Mouse (Mus musculus) gastrocnemius, postnatal 25 days (tissue): ENCODE measurements around the gene Ak3. TPM values are rescaled to one million over a fixed set of nuclear protein-coding genes. Genes with fewer than 3 reads are reported as not detected.
"Not testable (repeated sequence)": the region's sequence is repeated elsewhere in the genome, so short reads cannot be mapped to it uniquely, and the experiment has no call there.

Experiments used
- DNase-seq: peaks from one replicate; pipeline ENCODE4 v3.0.0; 2022
- total RNA-seq, 2 experiments: library from RNA; stranded (reverse); gene quantifications; 1 replicate in 1 of 2; 2 replicates in 1 of 2; pipeline ENCODE4 v1.2.3; 2021

Gene Ak3
- total RNA-seq, 2 experiments from 2014 or later = 53.8 to 55.3 TPM

DNA sequence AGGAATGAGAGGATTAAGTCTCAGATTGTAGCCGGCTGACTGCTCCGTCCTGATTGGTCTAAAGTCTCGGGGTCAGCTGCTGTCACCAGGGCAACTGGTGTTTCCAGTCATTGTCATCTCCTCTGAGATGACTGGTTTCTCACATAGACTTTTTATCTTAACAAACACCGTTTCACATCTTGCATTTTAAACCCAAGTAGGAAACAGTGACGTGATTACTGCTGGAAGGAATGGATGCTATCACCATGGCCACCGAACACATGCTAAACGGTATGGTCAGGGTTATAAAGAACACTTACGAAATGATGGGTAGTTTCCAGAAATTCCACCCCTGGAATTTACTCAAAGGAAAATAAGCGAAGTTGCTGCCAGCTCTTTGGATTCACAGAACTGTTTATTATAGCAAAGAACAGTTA is 3.4 kb downstream of the Ak3 start:
- no peak for DNase-seq

DNA sequence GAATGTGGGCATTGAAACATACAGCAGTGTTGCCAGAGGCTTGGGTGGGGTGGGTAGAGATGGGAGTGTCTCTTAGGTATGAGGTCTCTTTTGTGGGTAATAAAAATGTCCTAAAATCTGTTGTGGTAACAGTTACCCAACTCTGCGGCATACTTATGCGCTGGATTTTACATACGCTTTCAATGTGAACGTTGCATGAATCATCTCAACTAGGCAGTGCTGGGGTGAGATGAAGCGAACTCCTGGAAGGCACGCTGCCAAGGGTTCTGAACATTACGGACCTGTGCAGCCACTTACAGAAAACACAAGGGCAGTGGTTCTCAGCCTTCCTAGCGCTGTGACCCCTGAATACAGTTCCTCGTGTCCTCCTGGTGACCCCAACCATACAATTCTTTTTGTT is 5.1 kb downstream of the Ak3 start:
- DNase-seq = no peak

DNA sequence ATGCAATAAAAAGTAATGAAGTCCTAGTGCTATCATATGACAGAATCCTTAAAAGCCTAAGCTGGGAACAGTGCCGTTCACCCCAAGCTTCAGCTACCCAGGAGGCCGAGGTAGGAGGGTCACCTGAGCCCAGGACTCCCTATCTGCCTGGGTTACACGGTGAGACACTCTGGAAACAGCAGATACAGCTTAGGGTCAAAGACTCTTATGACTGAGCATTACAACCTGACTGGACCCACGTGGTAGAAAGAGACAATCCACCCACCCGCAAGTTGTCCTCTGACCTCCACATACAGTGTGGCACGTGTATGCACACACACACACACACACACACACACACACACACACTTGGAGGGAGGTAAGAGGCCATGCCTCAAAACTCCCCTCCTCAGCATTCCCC is 5.6 kb downstream of the Ak3 start:
- DNase-seq = no peak

DNA sequence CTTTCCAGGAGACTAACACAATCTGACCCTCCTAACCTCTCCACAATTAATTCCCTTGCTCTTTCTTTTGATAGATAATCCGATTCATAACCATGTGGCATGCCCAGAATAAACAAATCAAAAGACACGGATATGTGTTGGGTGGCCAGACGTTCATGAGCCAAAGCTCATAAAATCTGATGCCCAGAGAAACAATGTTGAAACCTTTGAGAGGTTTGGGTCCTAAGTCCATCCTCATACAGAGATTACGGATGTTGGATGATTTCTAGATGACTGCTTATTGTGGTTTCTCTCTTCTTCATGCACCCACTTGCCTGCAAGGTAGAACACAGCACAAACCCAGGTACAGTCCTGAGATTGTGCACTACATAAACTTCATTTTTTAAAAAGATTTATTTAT is 7.6 kb downstream of the Ak3 start:
- no peak for DNase-seq

DNA sequence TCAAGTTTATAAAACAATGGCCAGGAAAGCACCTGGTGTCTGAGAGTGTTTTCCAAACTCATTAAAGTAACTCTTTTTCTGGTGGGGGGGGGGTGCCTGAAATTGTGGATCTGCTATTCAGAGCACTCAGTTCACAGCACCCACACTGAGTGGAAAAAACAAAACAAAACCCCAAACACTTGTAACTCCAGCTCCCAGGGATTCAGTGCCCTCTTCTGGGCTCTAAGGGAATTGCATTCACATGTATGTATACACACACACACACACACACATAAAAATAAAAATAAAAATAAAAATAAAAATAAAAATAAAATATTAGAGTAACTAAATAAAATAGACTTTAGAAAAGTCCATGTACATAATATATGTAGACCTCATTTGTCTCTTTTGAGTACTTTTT is 8.4 kb downstream of the Ak3 start:
- no peak for DNase-seq

DNA sequence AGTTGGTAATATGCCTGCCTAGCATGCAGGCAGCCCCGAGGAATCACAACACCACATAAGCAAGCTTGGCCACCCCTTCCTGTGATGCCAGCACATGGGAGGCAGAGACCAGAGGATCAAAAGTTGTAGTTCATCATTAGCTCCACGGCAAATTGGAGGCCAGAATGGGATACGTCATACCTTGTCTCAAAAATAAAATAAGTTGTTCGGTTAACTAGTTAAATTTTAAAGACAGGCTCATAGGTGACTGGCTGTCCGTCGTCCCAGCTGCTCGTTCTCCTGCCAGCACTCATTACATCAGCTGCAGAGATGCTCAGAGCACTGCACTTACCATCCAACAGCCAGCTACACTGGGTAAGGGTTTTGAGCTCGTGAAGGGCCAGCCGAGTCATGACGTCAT is 10.2 kb downstream of the Ak3 start:
- DNase-seq = no peak

DNA sequence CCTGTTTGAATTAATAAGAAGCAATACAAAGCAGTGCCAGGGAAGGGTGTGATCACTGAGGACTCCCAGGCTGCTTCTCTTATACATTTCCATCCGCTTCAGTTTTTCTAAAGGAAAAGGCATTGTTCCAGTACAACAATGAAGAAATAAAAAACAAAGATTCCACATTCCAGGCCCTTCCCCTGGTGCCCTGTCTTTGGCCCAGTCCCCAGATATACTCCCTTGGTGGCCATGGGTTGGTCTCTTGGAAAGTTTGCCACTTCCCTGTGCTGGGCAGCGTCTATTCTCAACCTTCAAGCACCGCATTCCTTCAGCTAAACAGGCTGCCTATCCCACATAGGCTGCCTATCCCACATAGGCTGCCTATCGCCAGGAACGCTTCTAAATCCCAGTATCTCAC is 10.7 kb downstream of the Ak3 start:
- no peak for DNase-seq

DNA sequence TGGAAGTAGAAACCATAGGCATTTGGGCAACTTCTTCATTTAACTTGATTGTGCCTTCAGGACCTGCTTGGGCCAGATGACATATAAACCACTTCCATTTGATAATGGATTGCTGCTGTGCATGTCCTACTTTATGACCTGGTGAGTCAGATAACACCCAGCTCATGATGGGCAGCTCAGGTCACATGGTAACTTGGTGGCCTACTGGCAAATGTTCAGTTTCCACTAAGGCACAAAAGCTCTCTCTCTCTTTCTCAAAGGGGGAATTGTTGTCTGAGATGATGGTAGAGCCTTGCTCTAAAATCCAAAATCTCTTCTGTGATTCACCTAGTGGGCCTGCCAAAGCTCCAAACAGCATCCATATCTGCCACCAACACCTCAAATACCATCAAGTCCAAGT is 15.1 kb downstream of the Ak3 start:
- DNase-seq = no peak

DNA sequence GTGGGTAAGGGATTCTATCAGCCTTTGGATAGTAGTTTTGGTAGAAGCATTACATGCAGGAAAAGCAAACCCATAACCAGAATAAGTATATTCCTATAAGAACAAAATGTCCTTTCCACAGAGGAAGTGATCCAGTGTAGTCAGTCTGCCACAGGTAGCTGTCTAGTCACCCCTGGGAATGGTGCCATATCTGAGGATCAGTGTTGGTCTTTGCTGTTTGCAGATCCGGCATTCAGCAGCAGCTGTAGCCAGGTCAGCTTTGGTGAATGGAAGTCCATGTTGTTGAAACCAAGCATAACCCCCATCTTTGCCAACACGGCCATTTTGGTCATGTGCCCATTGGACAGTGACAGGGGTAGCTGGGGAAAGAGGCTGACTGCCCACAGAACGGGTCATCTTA is 16.0 kb downstream of the Ak3 start:
- DNase-seq = no peak

DNA sequence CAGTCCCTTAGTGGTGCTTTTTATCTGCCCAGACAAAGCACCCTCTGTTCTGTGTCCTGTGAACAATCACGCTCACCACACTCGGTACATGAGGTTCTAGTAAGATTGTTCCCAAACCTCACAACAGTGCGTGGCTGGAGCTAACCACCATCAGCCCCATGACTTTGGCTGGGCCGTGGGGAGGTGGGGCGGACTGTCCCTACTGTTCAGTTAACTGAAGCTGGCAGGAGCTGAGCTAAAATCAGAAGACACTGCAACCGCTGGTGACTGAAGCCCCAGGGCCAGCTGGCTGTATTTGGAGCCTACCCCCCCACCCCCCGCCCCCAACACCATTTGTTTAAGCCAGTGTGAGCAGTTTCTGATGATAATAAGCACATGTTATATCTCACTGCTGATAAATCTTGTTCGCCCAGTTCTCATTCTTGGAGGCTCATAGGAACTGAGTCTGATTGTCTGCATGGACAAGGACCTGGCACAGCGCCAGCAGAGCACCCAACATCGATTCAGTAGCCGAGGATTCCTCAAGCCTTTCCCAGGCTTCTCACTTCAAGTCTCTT is 23.3 kb downstream of the Ak3 start:
- no peak for DNase-seq

DNA sequence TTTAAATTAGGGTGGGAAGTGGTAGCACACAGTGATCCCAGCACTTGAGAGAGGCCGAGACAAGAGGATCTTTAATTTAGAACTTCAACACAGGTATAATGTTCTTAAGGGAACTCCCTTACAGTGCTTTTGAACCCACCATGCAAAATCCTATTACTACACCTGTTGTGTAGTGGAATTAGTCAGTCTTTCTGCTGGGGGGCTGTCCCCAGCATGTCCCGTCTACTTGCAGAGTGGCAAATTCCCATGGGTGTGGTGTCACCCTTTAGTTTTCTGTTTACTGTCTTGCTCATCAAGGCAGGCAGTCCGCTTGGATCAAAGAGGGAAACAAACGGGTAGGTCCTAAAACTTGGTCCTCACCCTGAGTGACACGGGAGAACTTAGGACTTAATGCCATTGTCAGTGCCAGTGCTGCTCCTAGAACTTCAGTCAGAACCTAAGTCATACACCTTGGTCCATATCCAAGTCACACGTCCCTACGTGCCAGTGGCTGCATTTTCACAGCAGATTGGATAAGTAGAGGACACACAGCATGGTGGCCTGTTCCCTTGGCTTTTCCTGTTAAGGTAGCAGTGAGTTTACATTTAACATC is 25.9 kb downstream of the Ak3 start:
- no peak for DNase-seq

DNA sequence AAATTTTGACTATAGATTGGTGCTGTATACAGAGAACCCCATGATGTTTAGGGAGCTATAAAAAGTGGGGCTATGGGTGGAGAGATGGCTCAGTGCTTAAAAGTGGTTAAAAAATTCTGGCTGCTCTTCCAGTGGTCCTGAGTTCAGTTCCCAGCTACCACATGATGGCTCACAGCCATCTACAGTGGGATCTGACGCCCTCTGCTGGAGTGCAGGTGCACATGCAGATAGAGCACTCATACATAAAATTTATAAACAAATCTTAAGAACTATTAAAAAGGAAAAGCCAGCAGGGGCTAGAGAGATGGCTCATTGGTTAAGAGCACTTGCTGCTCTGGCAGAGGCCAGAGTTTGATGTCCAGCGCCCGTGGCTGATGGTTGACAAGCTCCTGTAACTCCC is 28.1 kb downstream of the Ak3 start:
- no peak for DNase-seq

DNA sequence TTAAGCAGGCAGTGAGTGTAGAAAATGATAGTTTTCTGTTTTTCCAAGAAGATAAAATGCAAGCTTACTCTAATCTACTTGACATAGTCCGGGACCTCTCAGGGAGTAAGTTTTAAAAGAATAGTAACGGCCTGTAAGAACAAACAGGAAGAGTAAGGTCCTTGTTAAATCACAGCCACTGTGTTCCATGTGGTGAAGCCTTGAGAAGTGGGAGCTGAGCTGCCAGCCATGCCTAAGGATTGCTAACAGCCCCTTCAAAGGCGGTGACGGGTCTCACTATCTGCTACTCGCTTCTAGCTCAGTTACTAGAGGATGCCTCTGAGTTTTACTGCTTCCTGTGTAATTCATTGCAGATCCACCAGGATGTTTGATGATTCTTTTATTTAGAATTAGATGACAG is 31.0 kb downstream of the Ak3 start:
- DNase-seq = no peak

DNA sequence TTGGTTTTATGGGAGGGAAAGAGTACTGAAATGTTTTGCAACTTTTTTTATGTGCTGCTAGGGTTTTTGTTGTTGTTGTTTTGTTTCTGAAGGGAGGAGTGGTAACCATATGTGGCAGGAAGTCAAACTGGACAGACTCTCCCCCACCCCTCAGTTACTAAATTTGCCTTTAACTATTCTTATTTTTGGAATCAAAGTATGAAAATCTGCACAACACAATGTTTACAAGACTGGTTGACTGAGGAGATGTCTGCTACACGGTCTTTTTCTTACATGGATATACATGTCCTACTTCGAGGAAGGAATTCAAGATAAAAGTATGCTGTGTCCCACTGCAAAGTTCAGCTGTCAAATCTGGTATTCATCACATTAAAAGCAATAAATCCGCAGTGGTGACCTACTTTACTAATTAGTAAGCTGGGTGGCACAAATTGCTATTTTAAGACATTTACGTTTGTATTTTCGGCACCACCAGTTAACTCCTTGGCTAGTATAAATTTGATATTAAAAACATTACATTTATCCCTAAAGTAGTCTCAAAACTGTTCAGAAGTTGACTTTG is 31.5 kb downstream of the Ak3 start:
- no peak for DNase-seq

DNA sequence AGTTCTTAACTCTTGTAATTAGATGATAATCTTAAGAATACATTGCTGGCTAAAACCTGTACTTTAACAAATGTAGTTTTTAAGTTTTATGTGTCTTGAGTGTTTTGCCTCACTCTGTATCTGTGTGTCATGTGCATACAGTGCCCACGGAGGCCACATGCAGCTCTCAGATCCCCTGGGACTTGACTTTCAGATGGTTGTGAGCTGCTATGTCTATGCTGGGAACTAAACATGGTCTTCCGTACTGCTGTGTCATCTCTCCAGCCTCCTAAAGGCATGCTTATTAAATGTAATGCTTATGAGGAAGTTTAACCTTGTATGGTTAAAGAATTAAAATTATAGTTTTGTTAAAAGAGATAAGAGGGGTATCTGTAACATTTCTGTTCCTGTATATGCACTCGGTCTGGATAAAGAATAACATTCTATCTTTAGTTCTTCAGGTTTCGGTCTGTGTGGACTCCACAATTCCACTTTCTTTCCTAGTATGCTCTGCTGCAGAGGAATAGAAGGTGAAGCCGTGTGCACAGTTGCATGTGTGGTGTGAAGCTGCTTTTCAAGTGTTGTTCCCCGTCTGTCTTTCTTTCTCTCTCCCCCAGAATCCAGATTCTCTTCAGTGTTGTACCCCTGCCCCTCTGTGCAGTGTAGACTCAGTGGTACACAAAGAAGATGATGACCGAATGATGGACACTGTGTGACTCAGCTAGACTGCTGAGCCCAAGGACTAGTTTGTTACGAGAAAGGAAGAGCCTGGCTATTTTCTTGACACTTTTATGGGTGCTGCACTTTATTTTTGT is 32.2 kb downstream of the Ak3 start:
- DNase-seq = no peak

DNA sequence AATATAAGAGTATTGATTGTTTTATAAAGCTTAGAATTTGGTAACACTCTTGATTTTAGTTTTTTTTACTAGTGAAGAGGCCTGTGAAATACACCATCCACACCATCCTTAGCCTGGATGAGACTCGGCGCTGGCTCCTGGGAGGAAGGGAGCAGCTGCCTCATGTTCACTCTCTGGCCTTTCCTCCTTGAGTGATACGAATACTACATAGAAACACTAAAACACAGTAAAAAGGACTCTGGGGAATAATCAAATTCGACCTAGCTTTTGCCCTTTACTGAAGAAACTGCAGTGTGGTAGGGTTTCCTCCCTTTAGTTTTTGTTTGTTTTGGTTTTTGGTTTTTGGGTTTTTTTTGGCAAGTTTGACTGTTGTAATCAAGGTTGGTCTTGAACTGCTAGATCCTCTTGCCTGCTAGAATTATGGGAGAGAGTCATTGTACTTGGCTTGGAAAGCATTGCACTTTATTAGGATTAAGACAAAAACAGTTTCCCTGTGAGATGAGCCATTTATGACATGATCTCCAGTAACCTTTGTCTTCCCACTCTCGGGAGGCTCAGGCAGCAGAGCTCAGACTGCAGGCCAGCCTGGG is 33.2 kb downstream of the Ak3 start:
- DNase-seq = no peak

DNA sequence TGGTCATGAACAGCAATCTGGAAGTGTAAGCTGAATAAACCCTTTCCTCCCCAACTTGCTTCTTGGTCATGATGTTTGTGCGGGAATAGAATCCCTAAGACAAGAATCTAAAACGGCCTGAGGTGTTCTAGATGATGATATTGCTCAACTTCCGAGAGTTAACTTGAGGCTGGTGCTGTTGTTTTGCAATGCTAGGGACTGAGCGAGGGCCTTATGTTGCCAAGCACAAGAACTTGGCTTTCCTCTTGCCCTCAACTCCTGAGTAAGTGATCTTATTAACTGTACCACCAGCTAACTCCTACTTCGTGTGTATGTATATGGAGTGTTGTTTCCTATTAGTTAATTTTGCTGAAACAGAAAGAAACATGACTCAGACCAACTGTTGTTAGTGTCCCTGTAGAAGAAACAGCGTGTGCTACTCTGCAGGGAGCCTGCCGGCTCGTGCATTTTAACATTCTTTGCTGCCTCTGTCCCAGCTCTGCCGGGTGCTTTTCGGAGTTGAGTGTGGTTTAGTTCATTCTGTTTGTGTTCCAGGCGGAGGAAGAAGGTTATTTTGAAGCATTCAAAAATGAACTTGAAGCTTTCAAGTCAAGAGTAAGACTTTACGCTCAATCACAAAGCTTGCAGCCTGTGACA is 36.3 kb downstream of the Ak3 start:
- no peak for DNase-seq

DNA sequence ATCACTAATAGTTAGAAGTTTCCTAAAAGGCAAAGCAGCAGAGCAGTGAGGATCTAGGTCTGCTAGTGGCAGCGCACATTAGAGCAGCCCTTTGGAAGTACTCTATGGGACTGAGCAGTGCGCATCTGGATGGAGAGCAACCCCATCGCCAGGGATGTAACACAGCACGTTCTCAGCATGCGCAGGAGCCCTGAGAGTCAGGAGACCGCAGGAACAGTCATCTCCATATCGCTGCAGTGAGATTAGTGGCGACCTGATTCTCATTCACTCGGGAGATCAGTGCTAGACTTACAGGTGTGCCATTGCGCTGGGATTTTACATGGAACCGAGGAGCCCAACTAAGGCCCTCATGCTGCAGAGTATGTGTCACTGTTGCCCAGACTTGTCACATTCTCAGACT is 38.7 kb downstream of the Ak3 start:
- no peak for DNase-seq

DNA sequence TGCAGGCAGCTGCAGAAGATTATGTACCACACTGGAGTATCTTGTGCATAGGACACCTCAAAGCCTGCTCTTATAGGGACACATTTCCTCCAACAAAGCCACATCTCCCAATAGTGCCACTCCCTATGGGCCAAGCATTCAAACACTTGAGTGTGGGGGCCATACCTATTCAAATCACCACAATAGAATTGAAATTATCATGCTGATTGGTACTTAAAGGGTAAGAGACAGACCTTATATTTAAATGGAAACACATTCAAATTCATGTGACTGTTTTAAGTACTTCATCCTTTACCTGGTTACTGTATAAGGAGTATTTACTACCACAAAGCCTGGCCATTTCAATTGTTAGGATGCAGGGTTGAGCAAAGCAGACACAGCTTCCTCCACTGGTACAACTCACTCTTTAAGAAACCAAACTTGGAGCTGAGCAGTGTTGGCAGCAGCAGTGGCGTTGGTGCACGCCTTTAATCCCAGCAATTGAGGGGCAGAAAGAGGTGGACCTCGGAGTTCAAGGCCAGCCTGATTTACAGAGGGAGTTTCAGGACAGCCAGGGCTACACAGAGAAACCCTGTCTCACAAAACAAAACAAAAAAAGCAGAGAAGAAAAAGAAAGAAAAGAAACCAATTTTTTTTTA is 39.6 kb downstream of the Ak3 start:
- DNase-seq = no peak

DNA sequence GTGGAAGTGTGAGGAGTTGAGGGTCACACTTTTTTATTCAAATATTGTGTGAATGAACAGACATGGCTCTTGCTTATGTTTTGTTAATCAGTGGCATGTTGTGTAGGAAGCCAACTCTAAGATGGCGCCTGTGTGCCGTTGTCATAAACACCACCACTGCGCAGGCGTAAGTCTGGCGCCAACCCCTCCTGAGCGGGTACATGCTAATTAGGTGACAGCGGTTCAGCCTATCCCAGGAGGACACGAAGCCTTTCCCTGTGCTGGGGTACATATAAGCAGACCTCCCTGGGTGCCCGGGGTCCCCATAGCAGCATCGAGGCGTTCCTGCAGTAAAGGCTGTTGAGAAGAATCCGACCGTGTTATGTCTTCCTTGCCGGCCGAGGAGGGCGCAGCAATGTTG is 47.4 kb downstream of the Ak3 start:
- DNase-seq = not testable (repeated sequence)

DNA sequence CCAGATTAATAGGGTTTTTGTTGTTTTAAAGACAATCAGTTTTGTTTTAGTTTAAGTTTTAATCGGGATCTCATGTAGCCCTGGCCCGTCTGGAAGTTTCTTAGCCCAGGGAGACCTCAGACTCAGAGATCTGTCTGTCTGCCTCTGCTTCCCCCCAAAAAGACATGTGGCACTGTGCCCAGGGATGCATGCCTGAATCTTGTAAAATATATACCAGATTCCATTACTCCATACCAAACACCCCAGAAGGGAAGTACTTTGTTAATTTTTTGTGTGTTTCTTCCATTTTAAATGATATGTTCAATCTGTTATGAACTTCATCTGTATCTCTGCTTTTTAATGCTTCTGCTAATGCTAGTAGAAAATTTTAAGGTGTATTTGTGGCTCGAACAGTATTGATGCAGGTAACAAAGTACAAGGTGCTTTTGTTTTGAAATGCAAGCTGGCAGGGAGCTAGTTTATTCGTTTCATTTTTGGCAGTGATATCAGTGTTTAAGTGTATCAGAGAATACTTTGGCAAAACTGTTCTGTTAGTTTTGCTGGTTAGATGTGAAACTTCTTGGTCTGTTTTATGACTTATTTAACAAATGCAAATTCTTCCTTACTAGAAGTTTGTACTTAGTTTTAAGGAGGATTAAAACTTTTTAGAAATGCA is 49.7 kb downstream of the Ak3 start:
- DNase-seq = no peak

DNA sequence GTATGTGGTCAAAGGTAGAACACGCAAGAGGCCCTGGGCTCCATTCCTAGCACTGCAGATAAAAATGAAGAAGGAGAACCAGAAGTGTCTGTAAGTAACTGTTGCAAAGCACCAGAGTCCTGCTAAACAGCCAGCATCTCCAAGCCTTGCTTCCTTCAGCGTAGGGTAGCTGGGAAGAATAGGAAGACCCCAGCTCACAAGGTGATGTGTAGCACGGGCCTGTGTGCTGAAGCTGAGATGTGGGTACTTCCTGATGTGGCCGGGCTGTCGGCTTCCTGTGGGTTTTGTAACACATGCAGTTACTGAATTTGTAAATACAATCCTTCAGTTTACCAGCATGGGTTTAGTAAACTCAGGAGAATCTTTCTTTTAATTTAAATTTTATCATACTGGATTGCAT is 52.4 kb downstream of the Ak3 start:
- DNase-seq = no peak
